ENCODE assay signal across 18 mouse cellular contexts in genomic region chr3:58985816-58986215, GRCm38 (mm10).
"Had no signal": no experiment of that assay in that cellular context is flagged by ENCODE, and none has a peak within 500 bp of the region (broad histone marks: within the 10 kb centered on the region; RNA-seq: fewer than 3 reads in every experiment).

No protein-coding gene starts in this region.

- H3K9me3 ChIP-seq: midbrain, embryonic 10.5 days; midbrain, embryonic 13.5 days; midbrain, embryonic 15.5 days; neural tube, embryonic 13.5 days; neural tube, embryonic 15.5 days had no signal

- H3K4me2 ChIP-seq: lung, embryonic 14.5 days; midbrain, embryonic 13.5 days; midbrain, embryonic 15.5 days; neural tube, embryonic 13.5 days; neural tube, embryonic 15.5 days had no signal

- DNase-seq: lung, adult 18-20 months; lung, embryonic 14.5 days; lung, postnatal 10 days; lung, postnatal 4 days; retina, postnatal 1 day; right cerebral cortex, adult 18-20 months; right cerebral cortex, postnatal 25 days; right cerebral cortex, postnatal 4 days; spleen, adult 18-20 months; thymus, adult 18-20 months; thymus, postnatal 25 days; thymus, postnatal 4 days had no signal

- H3K27me3 ChIP-seq: midbrain, embryonic 15.5 days; neural tube, embryonic 13.5 days had no signal

- ATAC-seq: midbrain, embryonic 13.5 days; midbrain, embryonic 15.5 days had no signal

- H3K36me3 ChIP-seq: midbrain, embryonic 10.5 days; midbrain, embryonic 13.5 days; midbrain, embryonic 15.5 days; neural tube, embryonic 13.5 days; neural tube, embryonic 15.5 days had no signal

- H3K9ac ChIP-seq: lung, embryonic 14.5 days; midbrain, embryonic 13.5 days; midbrain, embryonic 15.5 days; neural tube, embryonic 13.5 days; neural tube, embryonic 15.5 days had no signal

- H3K4me3 ChIP-seq: midbrain, embryonic 10.5 days; midbrain, embryonic 13.5 days; midbrain, embryonic 15.5 days; myocyte; neural tube, embryonic 13.5 days; neural tube, embryonic 15.5 days had no signal

- H3K27ac ChIP-seq: midbrain, embryonic 10.5 days; midbrain, embryonic 13.5 days; midbrain, embryonic 15.5 days; neural tube, embryonic 13.5 days; neural tube, embryonic 15.5 days had no signal
